Mouse (Mus musculus) kidney, postnatal 0 days (tissue): ENCODE data around the gene Gm44965. TPM values are rescaled to one million over a fixed set of nuclear protein-coding genes. Genes with fewer than 3 reads are reported as not detected.
A peak's percentile ranks its signal among the peaks of the same experiment; 100 is the strongest.

Experiments used
- ATAC-seq: fragments of 200-750 bp; cut with Nextera tagmentation; replicated peaks from 2 replicates; pipeline ENCODE4 v1.8.0; 2017; ENCODE audit warnings: low read depth, moderate number of reproducible peaks, moderate TSS enrichment, moderate library complexity; ENCODE audit not compliant: low FRiP score
- DNase-seq: peaks from one replicate; pipeline ENCODE4 v3.0.0-alpha.2; 2016; ENCODE audit warnings: low spot score
- H3K27ac ChIP-seq: fragments of 300-500 bp; sonication (generic); 2 replicates; pipeline ENCODE4 v1.5.1; 2014; ENCODE audit warnings: mild to moderate bottlenecking
- H3K27me3 ChIP-seq: fragments of 300-500 bp; sonication (generic); 2 replicates; pipeline ENCODE4 v1.6.1; 2014; ENCODE audit warnings: low read length, mixed read lengths; ENCODE audit not compliant: insufficient read depth
- H3K36me3 ChIP-seq: fragments of 300-500 bp; sonication (generic); 2 replicates; pipeline ENCODE4 v1.6.1; 2014; ENCODE audit warnings: low read length, mixed read lengths; ENCODE audit not compliant: insufficient read depth
- H3K4me1 ChIP-seq: fragments of 300-500 bp; sonication (generic); replicated peaks from 2 replicates; pipeline ENCODE4 v1.6.1; 2014; ENCODE audit warnings: antibody characterized with exemption, low read length, mixed read lengths; ENCODE audit not compliant: insufficient read depth
- H3K4me2 ChIP-seq: fragments of 300-500 bp; sonication (generic); 2 replicates; pipeline ENCODE4 v1.6.1; 2014; ENCODE audit warnings: mild to moderate bottlenecking, low read length, moderate library complexity, mixed read lengths
- H3K4me3 ChIP-seq: fragments of 300-500 bp; sonication (generic); replicated peaks from 2 replicates; pipeline ENCODE4 v1.5.1; 2014; ENCODE audit warnings: low read depth, low read length
- H3K9ac ChIP-seq: fragments of 300-500 bp; sonication (generic); 2 replicates; pipeline ENCODE4 v1.6.1; 2014; ENCODE audit warnings: low read depth, low read length
- H3K9me3 ChIP-seq: fragments of 300-500 bp; sonication (generic); replicated peaks from 2 replicates; pipeline ENCODE4 v1.6.1; 2016; ENCODE audit warnings: low read length, inconsistent platforms, mixed read lengths
- CTCF ChIP-seq: IDR thresholded peaks from 2 replicates; pipeline ENCODE4 v1.5.1; 2016; ENCODE audit warnings: antibody characterized with exemption, low read depth, mild to moderate bottlenecking, moderate library complexity
- WGBS: fragments of 180-500 bp; shearing (Covaris S2); extraction: QIAGEN DNeasy Blood & Tissue Kit; methylation state at CpG from one replicate; pipeline ENCODE4 v1.1.7; 2014; 5-methylcytosine and 5-hydroxymethylcytosine counted together
- polyA plus RNA-seq: library from polyadenylated mRNA; unstranded; fragments of >200 nt; fragmentation: Nextera tagmentation; extraction: Ambion mirVana; gene quantifications from 2 replicates; pipeline ENCODE4 v1.2.1, GENCODE M21; 2015

The Gm44965 gene
- polyA plus RNA-seq, 1 experiment from 2014 or later = not detected

DNA sequence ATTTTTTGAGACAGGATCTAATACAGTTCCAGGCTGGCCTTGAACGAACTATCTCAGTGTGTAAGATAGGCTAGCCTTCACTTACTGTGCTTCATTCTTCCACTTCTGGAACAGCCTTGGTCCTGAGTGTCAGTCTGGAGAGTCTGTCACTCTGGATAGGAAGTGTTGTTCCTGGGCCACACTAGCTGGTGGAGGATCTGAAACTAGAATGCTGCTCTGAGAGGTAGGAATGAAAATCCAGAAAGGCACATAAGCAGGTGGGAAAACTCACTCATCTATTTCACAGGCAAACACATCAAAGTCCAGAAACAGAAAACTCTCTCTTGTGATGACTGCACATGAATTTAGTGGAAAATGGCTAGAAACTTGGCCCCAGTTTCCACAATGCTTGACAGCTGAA, 6.9 kb downstream of the Gm44965 start:
- WGBS = 92% methylated on average over 1 of the region's 1 CpGs
- H3K9me3 ChIP-seq = peaks cover 4% of the 10 kb centered on the region
- TF ChIP-seq CTCF = no peak

DNA sequence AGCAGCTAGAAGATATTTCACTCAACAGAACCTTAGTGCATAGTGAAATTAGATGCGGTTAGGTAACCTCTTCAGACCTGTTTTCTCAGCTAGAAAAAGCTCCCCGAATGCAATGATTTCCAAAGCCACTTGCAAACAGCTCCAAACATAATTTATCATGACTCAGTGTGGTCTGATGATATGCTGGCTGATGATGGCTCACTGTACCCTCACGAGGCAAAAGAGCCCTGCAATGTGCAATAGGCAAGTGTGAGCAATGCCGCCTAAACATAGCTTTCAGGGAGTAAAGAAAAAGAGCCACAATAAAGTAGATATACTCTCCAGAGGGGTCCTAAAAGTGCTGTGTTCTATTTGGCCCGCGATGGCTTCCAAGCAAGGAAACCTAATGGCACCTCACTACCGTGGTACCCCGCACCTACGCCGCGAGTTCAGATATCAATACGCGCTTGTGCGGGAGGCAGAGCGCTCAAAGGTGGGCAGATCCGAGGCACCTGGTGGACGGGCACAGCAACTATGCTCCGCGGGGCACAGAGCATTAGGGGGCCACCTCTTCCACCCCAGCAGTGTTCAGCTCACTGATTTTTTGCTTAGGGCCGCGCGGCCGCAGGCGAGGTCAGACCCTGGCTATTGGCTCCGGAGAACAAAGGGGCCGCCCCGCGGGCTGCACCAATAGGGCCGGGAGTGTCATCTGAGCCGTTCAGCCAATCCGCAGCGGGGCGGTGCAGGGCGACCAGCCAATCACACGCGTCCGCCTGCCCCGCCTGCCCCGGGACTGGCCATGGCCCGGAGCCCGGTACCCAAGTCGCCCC, 7.7 kb downstream of the Gm44965 start, which contains the start of gene Zfp775:
Zfp775 (plus strand) TSS at position 793 of the 809 bp plus-strand sequence.
- peak within 1 kb of the TSS; percentile 70 for H3K9ac ChIP-seq
- ATAC-seq (peak; percentile 99), DNase-seq (peak; percentile 98)
- peak within 1 kb of the TSS; percentile 86 for H3K4me2 ChIP-seq
- peaks cover 4% of the 10 kb centered on the region for H3K9me3 ChIP-seq
- 4% methylated on average over 42 of the region's 42 CpGs for WGBS
- peak within 1 kb of the TSS; percentile 85 for H3K27ac ChIP-seq
- peak within 1 kb of the TSS; percentile 70 for H3K4me3 ChIP-seq
- H3K27me3 ChIP-seq = no peaks in the 10 kb centered on the region
- TF ChIP-seq CTCF = peak; percentile 19; the same call in 1 of the 2 replicates
- peaks cover 27% of the 10 kb centered on the region for H3K36me3 ChIP-seq
- H3K4me1 ChIP-seq = 0 out of 2 replicates have a peak, but pooled peaks cover 6% of the 10 kb centered on the region

More for the DNA sequence above, 6.9 kb downstream of the Gm44965 start:
- DNase-seq = no peak
- no peaks in the 10 kb centered on the region for H3K27me3 ChIP-seq
- peaks cover 36% of the 10 kb centered on the region for H3K36me3 ChIP-seq
- H3K4me3 ChIP-seq = no peak overlapping the region
- H3K4me2 ChIP-seq = no peak overlapping the region
- H3K9ac ChIP-seq = no peak overlapping the region
- peak overlapping the region; percentile 85; the same call in 1 of the 2 replicates for H3K27ac ChIP-seq
- 0 out of 2 replicates have a peak, but pooled peaks cover 6% of the 10 kb centered on the region for H3K4me1 ChIP-seq
- no peak for ATAC-seq

DNA sequence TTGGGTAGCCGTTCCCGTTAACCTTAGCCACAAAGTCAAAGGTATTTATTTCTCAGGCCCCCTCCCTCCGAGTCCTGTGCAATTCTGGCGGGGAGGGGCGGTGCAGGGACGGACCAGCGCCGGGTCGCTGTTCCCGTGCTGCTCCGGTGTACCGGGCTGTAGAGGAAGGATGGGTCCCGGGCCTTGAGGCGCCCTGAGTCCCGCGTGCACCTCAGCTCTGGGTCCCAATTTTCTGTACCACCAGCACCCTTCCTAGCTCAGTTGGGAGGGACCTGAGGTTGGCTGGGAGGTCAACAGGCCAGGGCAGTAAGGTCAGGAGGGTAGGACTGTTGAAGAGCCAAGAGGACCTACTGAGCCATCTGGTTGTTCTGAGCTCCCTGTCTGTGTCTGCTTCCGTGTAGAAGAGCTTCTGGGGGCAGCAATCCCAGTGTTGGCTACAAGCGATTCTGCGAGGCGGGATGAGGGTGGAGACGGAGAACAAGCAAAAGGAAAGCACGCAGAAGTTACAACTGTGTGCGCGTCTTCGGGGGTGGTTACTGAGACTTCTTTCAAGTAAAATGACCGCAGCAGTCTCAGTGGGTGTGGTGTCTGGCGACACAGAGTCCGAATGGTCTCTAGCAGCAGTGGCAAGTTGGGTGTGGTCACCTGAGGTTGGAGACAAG, 8.5 kb downstream of the Gm44965 start:
- Histone ChIP-seq H3K27me3 (no peaks in the 10 kb centered on the region), H3K9me3 (peaks cover under 1% of the 10 kb centered on the region), H3K4me1 (0 out of 2 replicates have a peak, but pooled peaks cover 6% of the 10 kb centered on the region), H3K27ac (peak overlapping the region; percentile 74), H3K4me3 (peak overlapping the region; percentile 70), H3K4me2 (peak overlapping the region; percentile 86), H3K9ac (peak overlapping the region; percentile 70), H3K36me3 (peaks cover 20% of the 10 kb centered on the region)
- ATAC-seq (no peak; the same call in 1 of the 2 replicates), DNase-seq (peak; percentile 58)
- WGBS = under 1% methylated on average over 28 of the region's 28 CpGs
- TF ChIP-seq CTCF = no peak

DNA sequence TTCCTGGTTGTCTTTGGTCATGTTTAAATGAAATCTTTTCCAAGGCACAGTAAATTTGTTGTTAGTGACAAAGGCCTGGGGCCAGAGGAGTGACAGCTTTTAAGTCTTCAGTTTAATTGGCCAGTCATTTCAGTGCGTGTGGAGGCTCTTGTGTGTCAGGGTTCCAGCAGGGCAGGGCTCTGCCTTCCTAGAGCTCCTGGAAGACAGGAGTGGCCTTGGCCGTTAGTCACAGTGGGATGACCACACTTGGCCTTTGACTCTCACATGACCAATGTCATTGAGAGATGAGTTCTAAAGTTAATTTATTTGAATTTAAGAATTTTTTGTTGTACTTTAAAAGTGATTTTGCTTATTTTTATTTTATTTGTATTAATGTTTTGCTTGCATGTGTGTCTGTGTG, 14.4 kb downstream of the Gm44965 start:
- Histone ChIP-seq H3K4me2 (no peak overlapping the region), H3K27ac (no peak overlapping the region), H3K9ac (no peak overlapping the region), H3K9me3 (no peaks in the 10 kb centered on the region), H3K4me3 (no peak overlapping the region), H3K27me3 (no peaks in the 10 kb centered on the region), H3K36me3 (peaks cover 2% of the 10 kb centered on the region; the same call in 1 of the 2 replicates), H3K4me1 (no peaks in the 10 kb centered on the region)
- no peak for TF ChIP-seq CTCF
- 46% methylated on average over 2 of the region's 2 CpGs for WGBS
- DNase-seq (no peak), ATAC-seq (no peak)

DNA sequence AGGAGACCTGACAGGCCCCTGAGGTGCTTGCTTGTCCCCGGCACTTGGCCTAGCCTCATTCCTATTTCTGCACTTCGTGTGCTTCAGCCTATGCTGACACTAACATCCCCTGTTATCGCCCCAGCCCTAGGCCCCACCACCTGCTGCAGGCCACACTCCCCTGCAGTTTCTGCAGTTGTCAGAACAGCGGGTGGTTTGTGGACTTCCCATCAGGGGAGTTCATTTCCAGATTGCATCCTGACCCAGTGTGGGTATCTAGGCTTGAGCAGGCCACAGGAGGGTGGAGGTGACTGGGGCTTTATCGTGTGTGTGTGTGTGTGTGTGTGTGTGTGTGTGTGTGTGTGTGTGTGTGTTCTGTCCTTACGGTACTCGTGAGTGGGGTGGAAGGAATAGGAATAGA, 15.8 kb downstream of the Gm44965 start:
- no peak overlapping the region for H3K4me3 ChIP-seq
- DNase-seq = no peak
- TF ChIP-seq CTCF = no peak
- no peak overlapping the region for H3K27ac ChIP-seq
- no peak for ATAC-seq
- WGBS = 70% methylated on average over 7 of the region's 7 CpGs
- no peak overlapping the region for H3K9ac ChIP-seq
- no peaks in the 10 kb centered on the region for H3K9me3 ChIP-seq
- H3K4me1 ChIP-seq = no peaks in the 10 kb centered on the region
- no peak overlapping the region for H3K4me2 ChIP-seq
- H3K27me3 ChIP-seq = no peaks in the 10 kb centered on the region
- H3K36me3 ChIP-seq = peaks cover 13% of the 10 kb centered on the region; the same call in 1 of the 2 replicates

DNA sequence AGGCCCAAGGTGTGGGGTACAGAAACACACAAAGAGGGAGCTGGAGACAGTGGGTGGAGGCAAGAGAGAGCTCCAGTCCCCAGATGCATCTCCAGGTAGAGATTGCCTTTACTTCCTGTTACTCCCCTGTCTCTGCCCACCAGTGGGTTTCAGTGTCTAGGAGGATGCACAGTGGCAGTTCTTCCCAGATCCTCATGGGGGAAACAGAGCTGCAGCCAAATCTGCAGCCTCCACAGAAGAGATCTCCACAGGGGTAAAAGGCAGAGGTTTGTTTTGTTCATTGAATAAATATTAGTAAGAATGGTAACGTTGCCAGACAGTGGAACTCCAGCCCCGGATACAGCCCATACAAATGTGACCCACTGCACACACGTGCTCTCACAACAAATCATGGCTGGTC, 16.9 kb downstream of the Gm44965 start:
- Histone ChIP-seq H3K9ac (no peak overlapping the region), H3K36me3 (peaks cover 15% of the 10 kb centered on the region; the same call in 1 of the 2 replicates), H3K27ac (no peak overlapping the region), H3K4me3 (no peak overlapping the region), H3K4me2 (no peak overlapping the region), H3K9me3 (no peaks in the 10 kb centered on the region), H3K27me3 (no peaks in the 10 kb centered on the region), H3K4me1 (no peaks in the 10 kb centered on the region)
- no peak for DNase-seq
- 87% methylated on average over 3 of the region's 3 CpGs for WGBS
- ATAC-seq = no peak
- peak; percentile 19; the same call in 1 of the 2 replicates for TF ChIP-seq CTCF
